Mouse (Mus musculus): ENCODE data around the gene Uhmk1. TPM values are rescaled to one million over a fixed set of nuclear protein-coding genes. Genes with fewer than 3 reads are reported as not detected.

Gene Uhmk1
- polyA plus RNA-seq, 1 experiment = 6.3 TPM

DNA sequence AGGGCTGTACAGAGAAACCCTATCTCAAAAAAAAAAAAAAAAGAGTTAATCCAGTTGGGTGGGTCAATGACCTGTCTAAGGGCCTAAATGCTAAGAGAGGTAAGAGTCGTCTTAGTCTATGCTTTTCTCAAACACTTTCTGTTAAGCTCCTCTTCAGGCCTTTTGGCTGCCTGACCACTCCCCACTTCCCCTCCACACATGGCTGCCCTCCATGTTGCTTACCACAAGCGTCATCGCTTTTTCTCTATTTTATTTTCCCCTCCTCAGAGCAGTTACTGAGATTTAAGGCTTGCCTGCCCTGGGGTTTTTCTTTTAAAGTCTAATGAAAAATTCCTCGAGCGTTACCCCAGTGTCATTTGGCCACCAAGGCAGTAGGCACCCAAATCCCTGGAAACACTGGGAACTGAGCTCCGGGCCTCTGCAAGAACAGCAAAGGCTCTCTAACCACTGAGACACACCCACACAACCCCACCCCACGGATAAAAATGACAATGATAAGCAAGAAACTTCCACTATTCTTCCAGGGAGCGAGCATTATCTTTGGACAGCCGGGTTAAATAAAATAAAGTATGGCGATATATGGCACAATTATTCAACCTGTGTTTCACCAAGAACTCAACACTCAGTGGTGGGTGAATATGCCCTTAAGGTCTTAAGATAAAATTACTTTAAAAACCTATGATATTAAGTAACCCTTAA is 1.9 kb downstream of the Uhmk1 start:
- peak overlapping the region; percentile 36 for H3K4me3 ChIP-seq

DNA sequence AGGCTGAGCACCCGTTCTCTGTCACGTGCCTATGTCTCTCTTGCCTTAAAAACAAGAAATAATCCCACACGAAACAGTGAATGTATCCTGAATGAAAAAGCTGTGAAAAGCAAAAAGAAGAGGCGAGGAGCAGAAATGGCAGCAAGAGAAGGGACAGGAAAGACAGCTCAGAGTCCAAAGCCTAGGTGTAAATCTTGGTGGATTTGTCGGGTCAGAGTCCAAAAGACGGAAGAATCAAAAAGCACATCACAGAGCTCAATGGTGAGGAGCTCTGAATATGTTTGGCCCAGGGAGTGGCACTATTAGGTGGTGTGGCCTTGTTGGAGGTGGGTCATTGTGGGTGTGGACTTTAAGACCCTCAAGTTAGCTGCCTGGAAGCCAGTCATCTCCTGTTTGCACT is 8.8 kb downstream of the Uhmk1 start:
- peaks cover 4% of the 10 kb centered on the region for H3K79me2 ChIP-seq (ENCODE audit: control insufficient read depth, insufficient read depth)
- H3ac ChIP-seq (ENCODE audit: control insufficient read depth, insufficient read length) = no peak overlapping the region
- peaks cover 42% of the 10 kb centered on the region for H3K36me3 ChIP-seq (ENCODE audit: control insufficient read depth, insufficient read depth)
- no peak overlapping the region for H3K4me2 ChIP-seq (ENCODE audit: low read depth)
- H3K4me3 ChIP-seq = no peak overlapping the region
- no peak for TF ChIP-seq CEBPB (IDR thresholded peaks at IDR 0.05; ENCODE audit: insufficient read depth, poor library complexity, severe bottlenecking)
- TF ChIP-seq TCF3 (IDR thresholded peaks at IDR 0.05; ENCODE audit: insufficient read length, low read depth) = no peak
- TF ChIP-seq TCF12 (IDR thresholded peaks at IDR 0.05; ENCODE audit: insufficient read depth, poor library complexity, severe bottlenecking) = no peak
- TF ChIP-seq SRF (IDR thresholded peaks at IDR 0.05; ENCODE audit: control insufficient read depth, insufficient read length, low read depth) = no peak
- TF ChIP-seq USF1 (IDR thresholded peaks at IDR 0.05; ENCODE audit: low read depth) = no peak
- no peak for TF ChIP-seq MYOD1 (IDR thresholded peaks at IDR 0.05; ENCODE audit: control insufficient read depth in 1 of 3, insufficient read length in 2 of 3, low read depth in 2 of 3)
- no peak for TF ChIP-seq MAX (IDR thresholded peaks at IDR 0.05; ENCODE audit: low read depth)
- TF ChIP-seq MYOG (IDR thresholded peaks at IDR 0.05; ENCODE audit: control insufficient read depth in 1 of 3, insufficient read depth in 1 of 3, insufficient read length in 2 of 3, low read depth in 2 of 3) = no peak
- no peaks in the 10 kb centered on the region for H3K27me3 ChIP-seq (ENCODE audit: control insufficient read depth, insufficient read depth, insufficient read length)

More for the DNA sequence above, 1.9 kb downstream of the Uhmk1 start:
- H3K79me2 ChIP-seq (ENCODE audit: control insufficient read depth, insufficient read depth) = peaks cover 33% of the 10 kb centered on the region
- H3K4me2 ChIP-seq (ENCODE audit: low read depth) = no peak overlapping the region
- H3K27me3 ChIP-seq (ENCODE audit: control insufficient read depth, insufficient read depth, insufficient read length) = no peaks in the 10 kb centered on the region
- H3K36me3 ChIP-seq (ENCODE audit: control insufficient read depth, insufficient read depth) = peaks cover 4% of the 10 kb centered on the region
- no peak for TF ChIP-seq SRF (IDR thresholded peaks at IDR 0.05; ENCODE audit: control insufficient read depth, insufficient read length, low read depth)
- no peak for TF ChIP-seq E2F4 (IDR thresholded peaks at IDR 0.05; ENCODE audit: insufficient read depth)
- TF ChIP-seq USF1 (IDR thresholded peaks at IDR 0.05; ENCODE audit: low read depth) = no peak
- no peak for TF ChIP-seq MYOD1 (IDR thresholded peaks at IDR 0.05; ENCODE audit: control insufficient read depth in 1 of 3, insufficient read length in 2 of 3, low read depth in 2 of 3)
- TF ChIP-seq CEBPB (IDR thresholded peaks at IDR 0.05; ENCODE audit: insufficient read depth, poor library complexity, severe bottlenecking) = no peak
- TF ChIP-seq TCF12 (IDR thresholded peaks at IDR 0.05; ENCODE audit: insufficient read depth, poor library complexity, severe bottlenecking) = no peak
- TF ChIP-seq MYOG (IDR thresholded peaks at IDR 0.05; ENCODE audit: control insufficient read depth in 1 of 3, insufficient read depth in 1 of 3, insufficient read length in 2 of 3, low read depth in 2 of 3) = no peak
- TF ChIP-seq TCF3 (IDR thresholded peaks at IDR 0.05; ENCODE audit: insufficient read length, low read depth) = no peak
- TF ChIP-seq MAX (IDR thresholded peaks at IDR 0.05; ENCODE audit: low read depth) = no peak
- no peak for TF ChIP-seq REST (IDR thresholded peaks at IDR 0.05; ENCODE audit: insufficient read depth, insufficient read length)
- no peak for TF ChIP-seq POLR2A (IDR thresholded peaks at IDR 0.05; ENCODE audit: insufficient read length, low read depth)
- TF ChIP-seq POLR2AphosphoS2 (IDR thresholded peaks at IDR 0.05; ENCODE audit: insufficient read length, low read depth) = no peak
- H3ac ChIP-seq (ENCODE audit: control insufficient read depth, insufficient read length) = no peak overlapping the region

DNA sequence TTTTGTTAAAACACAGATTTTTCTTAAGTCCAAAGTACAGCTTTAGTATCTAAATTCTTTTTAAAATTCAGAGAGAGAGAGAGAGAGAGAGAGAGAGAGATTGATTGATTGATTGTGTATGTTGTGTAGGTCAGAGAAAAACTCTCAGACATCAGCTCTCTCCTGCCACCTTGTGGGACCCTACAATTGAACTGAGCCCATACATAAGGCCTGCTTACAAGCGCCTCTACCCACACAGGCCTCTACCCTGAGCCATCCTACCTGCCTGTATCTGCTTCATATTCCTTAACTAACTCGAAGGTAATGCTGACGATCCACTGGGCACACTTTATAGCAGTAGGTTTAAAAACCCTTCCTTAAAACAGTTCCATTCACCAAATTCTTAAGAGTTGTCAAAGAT is 14.8 kb downstream of the Uhmk1 start:
- TF ChIP-seq MYOG (IDR thresholded peaks at IDR 0.05; ENCODE audit: control insufficient read depth in 1 of 3, insufficient read depth in 1 of 3, insufficient read length in 2 of 3, low read depth in 2 of 3) = no peak
- TF ChIP-seq TCF12 (IDR thresholded peaks at IDR 0.05; ENCODE audit: insufficient read depth, poor library complexity, severe bottlenecking) = no peak
- no peak for TF ChIP-seq CEBPB (IDR thresholded peaks at IDR 0.05; ENCODE audit: insufficient read depth, poor library complexity, severe bottlenecking)
- no peak for TF ChIP-seq TCF3 (IDR thresholded peaks at IDR 0.05; ENCODE audit: insufficient read length, low read depth)
- TF ChIP-seq POLR2AphosphoS2 (IDR thresholded peaks at IDR 0.05; ENCODE audit: insufficient read length, low read depth) = no peak
- TF ChIP-seq POLR2A (IDR thresholded peaks at IDR 0.05; ENCODE audit: insufficient read length, low read depth) = no peak
- TF ChIP-seq REST (IDR thresholded peaks at IDR 0.05; ENCODE audit: insufficient read depth, insufficient read length) = no peak
- no peak for TF ChIP-seq MYOD1 (IDR thresholded peaks at IDR 0.05; ENCODE audit: control insufficient read depth in 1 of 3, insufficient read length in 2 of 3, low read depth in 2 of 3)
- no peak for TF ChIP-seq SRF (IDR thresholded peaks at IDR 0.05; ENCODE audit: control insufficient read depth, insufficient read length, low read depth)
- TF ChIP-seq MAX (IDR thresholded peaks at IDR 0.05; ENCODE audit: low read depth) = no peak
- no peak for TF ChIP-seq USF1 (IDR thresholded peaks at IDR 0.05; ENCODE audit: low read depth)
- TF ChIP-seq E2F4 (IDR thresholded peaks at IDR 0.05; ENCODE audit: insufficient read depth) = no peak

DNA sequence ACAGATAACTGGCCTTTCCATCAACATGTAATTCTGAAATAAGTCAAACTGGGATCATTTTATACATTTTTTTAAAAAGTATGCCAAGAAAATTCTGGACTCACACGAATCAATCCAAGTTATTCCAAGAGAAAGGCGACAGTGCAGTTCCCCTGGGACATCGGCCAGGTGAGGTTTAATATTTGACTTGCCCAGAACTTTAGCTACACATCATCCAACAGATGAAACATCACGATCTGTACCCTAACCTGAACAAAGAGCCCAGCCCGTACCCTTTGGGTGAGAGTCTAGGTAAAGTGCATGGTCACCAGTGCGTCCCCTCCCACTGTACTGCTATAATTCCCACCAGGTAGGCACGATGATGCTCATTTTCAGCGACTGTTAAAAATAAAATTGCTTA is 19.0 kb downstream of the Uhmk1 start:
- no peaks in the 10 kb centered on the region for H3K27me3 ChIP-seq (ENCODE audit: control insufficient read depth, insufficient read depth, insufficient read length)
- TF ChIP-seq SRF (IDR thresholded peaks at IDR 0.05; ENCODE audit: control insufficient read depth, insufficient read length, low read depth) (no peak), E2F4 (IDR thresholded peaks at IDR 0.05; ENCODE audit: insufficient read depth) (no peak), MYOG (IDR thresholded peaks at IDR 0.05; ENCODE audit: control insufficient read depth in 1 of 3, insufficient read depth in 1 of 3, insufficient read length in 2 of 3, low read depth in 2 of 3) (no peak), MAX (IDR thresholded peaks at IDR 0.05; ENCODE audit: low read depth) (no peak), USF1 (IDR thresholded peaks at IDR 0.05; ENCODE audit: low read depth) (no peak), REST (IDR thresholded peaks at IDR 0.05; ENCODE audit: insufficient read depth, insufficient read length) (no peak), POLR2A (IDR thresholded peaks at IDR 0.05; ENCODE audit: insufficient read length, low read depth) (no peak), POLR2AphosphoS2 (IDR thresholded peaks at IDR 0.05; ENCODE audit: insufficient read length, low read depth) (no peak), MYOD1 (IDR thresholded peaks at IDR 0.05; ENCODE audit: control insufficient read depth in 1 of 3, insufficient read length in 2 of 3, low read depth in 2 of 3) (no peak), TCF3 (IDR thresholded peaks at IDR 0.05; ENCODE audit: insufficient read length, low read depth) (no peak), TCF12 (IDR thresholded peaks at IDR 0.05; ENCODE audit: insufficient read depth, poor library complexity, severe bottlenecking) (no peak), CEBPB (IDR thresholded peaks at IDR 0.05; ENCODE audit: insufficient read depth, poor library complexity, severe bottlenecking) (no peak)
- H3ac ChIP-seq (ENCODE audit: control insufficient read depth, insufficient read length) = no peak overlapping the region
- H3K79me2 ChIP-seq (ENCODE audit: control insufficient read depth, insufficient read depth) = no peaks in the 10 kb centered on the region
- no peak overlapping the region for H3K4me3 ChIP-seq
- no peak overlapping the region for H3K4me2 ChIP-seq (ENCODE audit: low read depth)
- peaks cover 53% of the 10 kb centered on the region for H3K36me3 ChIP-seq (ENCODE audit: control insufficient read depth, insufficient read depth)

More for the DNA sequence above, 14.8 kb downstream of the Uhmk1 start:
- H3K4me3 ChIP-seq = no peak overlapping the region
- no peaks in the 10 kb centered on the region for H3K79me2 ChIP-seq (ENCODE audit: control insufficient read depth, insufficient read depth)
- H3K36me3 ChIP-seq (ENCODE audit: control insufficient read depth, insufficient read depth) = peaks cover 56% of the 10 kb centered on the region
- H3ac ChIP-seq (ENCODE audit: control insufficient read depth, insufficient read length) = no peak overlapping the region
- H3K4me2 ChIP-seq (ENCODE audit: low read depth) = no peak overlapping the region
- no peaks in the 10 kb centered on the region for H3K27me3 ChIP-seq (ENCODE audit: control insufficient read depth, insufficient read depth, insufficient read length)
